Mouse (Mus musculus) c-Kit-positive CD71-negative TER-119-negative erythroid progenitor cells, embryonic 14.5 days (primary cell): ENCODE results near the gene Gpr137b.
"Not testable (repeated sequence)": the region's sequence is repeated elsewhere in the genome, so short reads cannot be mapped to it uniquely, and the experiment has no call there.

Experiments used
- DNase-seq: peaks from one replicate; pipeline ENCODE4 v3.0.0-alpha.2; 2013; ENCODE audit warnings: low read depth

The Gpr137b gene

GRCm38 (mm10) chr13:13393228-13394095 lies at the start of gene Gpr137b:
Gpr137b (minus strand) TSS chr13:13394014.
- not testable (repeated sequence) for DNase-seq

GRCm38 (mm10) chr13:13438112-13438953 lies 44.5 kb upstream of the Gpr137b start:
- not testable (repeated sequence) for DNase-seq

GRCm38 (mm10) chr13:13437460-13438015 lies 43.7 kb upstream of the Gpr137b start, which contains the start of gene Nid1:
Nid1 (plus strand) TSS chr13:13437551.
- not testable (repeated sequence) for DNase-seq

- not testable (repeated sequence) for DNase-seq
Measured at GRCm38 (mm10) chr13:13436161-13436560, 42.3 kb upstream of the Gpr137b start.

GRCm38 (mm10) chr13:13423301-13423700 lies 29.5 kb upstream of the Gpr137b start:
- not testable (repeated sequence) for DNase-seq

GRCm38 (mm10) chr13:13418859-13419258 lies 25.0 kb upstream of the Gpr137b start:
- not testable (repeated sequence) for DNase-seq

GRCm38 (mm10) chr13:13416007-13416337 lies 22.2 kb upstream of the Gpr137b start:
- not testable (repeated sequence) for DNase-seq

- not testable (repeated sequence) for DNase-seq
Measured at GRCm38 (mm10) chr13:13415120-13416006, 21.5 kb upstream of the Gpr137b start.

- no peak for DNase-seq
Measured at GRCm38 (mm10) chr13:13414206-13414605, 20.4 kb upstream of the Gpr137b start.

GRCm38 (mm10) chr13:13405511-13405910 lies 11.7 kb upstream of the Gpr137b start:
- not testable (repeated sequence) for DNase-seq

GRCm38 (mm10) chr13:13404517-13405155 lies 10.8 kb upstream of the Gpr137b start:
- not testable (repeated sequence) for DNase-seq

GRCm38 (mm10) chr13:13403839-13404238 lies 10.0 kb upstream of the Gpr137b start:
- DNase-seq: not testable (repeated sequence)

GRCm38 (mm10) chr13:13403366-13403765 lies 9.6 kb upstream of the Gpr137b start:
- not testable (repeated sequence) for DNase-seq

- not testable (repeated sequence) for DNase-seq
Measured at GRCm38 (mm10) chr13:13402818-13403217, 9.0 kb upstream of the Gpr137b start.

- DNase-seq: not testable (repeated sequence)
Measured at GRCm38 (mm10) chr13:13400851-13401250, 7.0 kb upstream of the Gpr137b start.

- not testable (repeated sequence) for DNase-seq
Measured at GRCm38 (mm10) chr13:13394096-13394395, 232 bp upstream of the Gpr137b start.

- DNase-seq: not testable (repeated sequence)
Measured at GRCm38 (mm10) chr13:13378168-13378859, 15.5 kb downstream of the Gpr137b start.

GRCm38 (mm10) chr13:13377180-13377579 lies 16.6 kb downstream of the Gpr137b start:
- DNase-seq: no peak

GRCm38 (mm10) chr13:13373965-13374364 lies 19.8 kb downstream of the Gpr137b start:
- not testable (repeated sequence) for DNase-seq

GRCm38 (mm10) chr13:13371436-13371835 lies 22.4 kb downstream of the Gpr137b start:
- DNase-seq: not testable (repeated sequence)
